Mouse (Mus musculus) frontal cortex, postnatal 10 days (tissue): ENCODE data around the gene Nat8l.

Experiments
- DNase-seq, 2 experiments: peaks; one replicate each; pipeline ENCODE4 v3.0.0; 2022; ENCODE audit warnings: low spot score in 2 of 2, mixed read lengths in 1 of 2

The Nat8l gene

GRCm38 (mm10) chr5:34002636-34003035, 6.9 kb downstream of the Nat8l start:
- DNase-seq = no peak

- DNase-seq = no peak
These were observed 8.8 kb downstream of the Nat8l start for GRCm38 (mm10) chr5:34004618-34005017.

GRCm38 (mm10) chr5:34006832-34007231, 11.0 kb downstream of the Nat8l start:
- DNase-seq = no peak

- DNase-seq = no peak
These were observed 11.7 kb downstream of the Nat8l start for GRCm38 (mm10) chr5:34007392-34007941.

GRCm38 (mm10) chr5:34014652-34015051, 18.9 kb downstream of the Nat8l start:
- no peak for DNase-seq

- no peak for DNase-seq
These were observed 23.2 kb downstream of the Nat8l start for GRCm38 (mm10) chr5:34018968-34019367.

- no peak for DNase-seq
These were observed 34.3 kb downstream of the Nat8l start for GRCm38 (mm10) chr5:34030101-34030500.

GRCm38 (mm10) chr5:34031022-34031421, 35.2 kb downstream of the Nat8l start:
- no peak for DNase-seq

GRCm38 (mm10) chr5:34032520-34032919, 36.7 kb downstream of the Nat8l start:
- DNase-seq = no peak
